Mouse (Mus musculus) limb, embryonic 10.5 days (tissue): ENCODE data around the gene Angptl7. TPM values are rescaled to one million over a fixed set of nuclear protein-coding genes. Genes with fewer than 3 reads are reported as not detected.

Experiments used
- DNase-seq: peaks from one replicate; pipeline ENCODE4 v3.0.0-alpha.2; 2017; ENCODE audit warnings: low spot score
- H3K27ac ChIP-seq: fragments of 300-500 bp; sonication (generic); 2 replicates; pipeline ENCODE4 v1.5.1; 2016; ENCODE audit warnings: mild to moderate bottlenecking
- H3K27me3 ChIP-seq: fragments of 300-500 bp; sonication (generic); 2 replicates; pipeline ENCODE4 v1.6.1; 2016; ENCODE audit warnings: low read depth, mild to moderate bottlenecking; ENCODE audit not compliant: poor library complexity, severe bottlenecking
- H3K36me3 ChIP-seq: fragments of 300-500 bp; sonication (generic); 2 replicates; pipeline ENCODE4 v1.6.1; 2016; ENCODE audit warnings: mild to moderate bottlenecking, moderate library complexity
- H3K4me1 ChIP-seq: fragments of 300-500 bp; sonication (generic); 2 replicates; pipeline ENCODE4 v1.6.1; 2016
- H3K4me3 ChIP-seq: fragments of 300-500 bp; sonication (generic); 2 replicates; pipeline ENCODE4 v1.5.1; 2016; ENCODE audit warnings: mild to moderate bottlenecking, moderate library complexity
- H3K9me3 ChIP-seq: fragments of 300-500 bp; sonication (generic); replicated peaks from 2 replicates; pipeline ENCODE4 v1.6.1; 2016; ENCODE audit warnings: mild to moderate bottlenecking
- WGBS: fragments of 180-500 bp; shearing (Covaris S2); methylation state at CpG from one replicate; pipeline ENCODE4 v1.1.7; 2016; 5-methylcytosine and 5-hydroxymethylcytosine counted together
- polyA plus RNA-seq: library from polyadenylated mRNA; unstranded; fragments of >200 nt; fragmentation: Nextera tagmentation; extraction: Ambion mirVana; gene quantifications from 2 replicates; pipeline ENCODE4 v1.2.1, GENCODE M21; 2016

Angptl7 gene
- polyA plus RNA-seq, 1 experiment from 2014 or later, result 0.23 TPM

DNA sequence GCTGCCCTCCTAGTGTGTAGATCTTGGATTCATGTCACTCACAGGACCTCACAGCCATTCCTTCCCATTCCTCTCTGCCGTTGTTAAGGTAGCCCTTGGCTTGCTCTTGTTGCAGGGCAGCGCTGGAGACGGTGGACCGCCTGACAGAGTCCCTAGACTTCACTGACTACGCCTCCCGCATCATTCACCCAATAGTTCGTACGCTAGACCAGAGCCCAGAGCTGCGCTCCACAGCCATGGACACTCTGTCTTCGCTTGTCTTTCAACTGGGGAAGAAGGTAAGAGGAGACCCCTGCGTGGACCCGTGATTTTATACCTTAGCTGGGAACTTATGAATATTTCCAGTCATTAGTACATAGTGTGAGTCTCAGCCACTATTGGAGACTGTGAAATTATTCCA is 15.7 kb downstream of the Angptl7 start:
- Histone ChIP-seq H3K9me3 (no peaks in the 10 kb centered on the region), H3K27me3 (no peaks in the 10 kb centered on the region), H3K4me3 (no peak overlapping the region), H3K4me1 (peaks cover 20% of the 10 kb centered on the region; the same call in 1 of the 2 replicates), H3K36me3 (peaks cover 98% of the 10 kb centered on the region), H3K27ac (no peak overlapping the region)
- DNase-seq, result no peak
- WGBS, result 94% methylated on average over 12 of the region's 12 CpGs

DNA sequence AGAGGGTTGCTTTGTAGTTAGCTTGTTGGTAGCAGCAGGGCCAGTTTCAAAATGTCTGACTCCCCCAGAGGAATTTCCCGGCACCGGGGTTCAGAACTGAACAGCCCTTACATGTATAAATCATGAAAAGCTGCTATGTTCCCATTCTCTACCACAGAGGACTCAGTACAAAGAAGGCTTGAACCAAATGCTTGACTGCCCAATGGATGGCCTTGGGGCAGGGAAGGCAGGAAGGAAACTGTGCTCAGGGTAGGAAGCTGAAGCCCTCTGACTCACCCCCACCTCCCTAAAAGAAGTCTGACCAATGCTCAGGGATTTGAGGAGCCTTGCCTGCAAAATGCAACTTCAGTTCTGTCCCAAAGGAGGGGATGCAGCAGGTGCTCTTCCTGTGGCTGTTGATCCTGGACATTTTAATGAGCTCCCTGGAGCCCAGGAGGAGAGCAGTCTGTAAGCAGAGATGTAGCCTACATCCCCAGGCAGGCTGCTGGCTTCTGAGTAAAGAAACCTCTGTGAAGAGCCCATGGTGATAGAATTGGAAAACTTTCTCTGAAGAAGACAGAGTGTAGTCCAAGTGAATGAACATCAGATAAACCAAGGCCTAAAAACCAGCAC is 18.6 kb downstream of the Angptl7 start:
- H3K4me3 ChIP-seq, result no peak overlapping the region
- peaks cover 15% of the 10 kb centered on the region; the same call in 1 of the 2 replicates for H3K4me1 ChIP-seq
- no peak for DNase-seq
- H3K9me3 ChIP-seq, result no peaks in the 10 kb centered on the region
- no peaks in the 10 kb centered on the region for H3K27me3 ChIP-seq
- 97% methylated on average over 2 of the region's 2 CpGs for WGBS
- peaks cover 98% of the 10 kb centered on the region for H3K36me3 ChIP-seq
- H3K27ac ChIP-seq, result no peak overlapping the region

DNA sequence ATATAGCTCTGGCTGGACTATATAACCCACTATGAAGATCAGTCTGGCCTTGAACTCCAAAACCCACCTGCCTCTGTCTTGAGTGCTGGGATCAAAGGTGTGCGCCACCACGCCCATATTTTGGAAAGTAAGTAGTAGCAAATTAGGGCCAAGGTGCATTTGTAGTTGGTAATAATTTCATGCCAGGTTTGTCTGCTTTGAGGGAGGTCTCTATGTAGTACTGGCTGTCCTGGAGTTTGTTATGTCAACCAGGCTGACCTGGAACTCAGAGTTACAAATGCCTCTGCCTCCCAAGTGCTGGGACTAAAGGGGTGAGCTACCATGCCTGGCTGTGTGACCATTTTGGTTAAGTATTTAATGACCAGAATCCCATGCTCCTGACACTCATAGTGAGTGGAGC is 20.0 kb downstream of the Angptl7 start:
- H3K27me3 ChIP-seq, result no peaks in the 10 kb centered on the region
- peaks cover 98% of the 10 kb centered on the region for H3K36me3 ChIP-seq
- no peak for DNase-seq
- 98% methylated on average over 2 of the region's 2 CpGs for WGBS
- H3K4me3 ChIP-seq, result no peak overlapping the region
- H3K4me1 ChIP-seq, result peaks cover 3% of the 10 kb centered on the region; the same call in 1 of the 2 replicates
- no peaks in the 10 kb centered on the region for H3K9me3 ChIP-seq
- no peak overlapping the region for H3K27ac ChIP-seq

DNA sequence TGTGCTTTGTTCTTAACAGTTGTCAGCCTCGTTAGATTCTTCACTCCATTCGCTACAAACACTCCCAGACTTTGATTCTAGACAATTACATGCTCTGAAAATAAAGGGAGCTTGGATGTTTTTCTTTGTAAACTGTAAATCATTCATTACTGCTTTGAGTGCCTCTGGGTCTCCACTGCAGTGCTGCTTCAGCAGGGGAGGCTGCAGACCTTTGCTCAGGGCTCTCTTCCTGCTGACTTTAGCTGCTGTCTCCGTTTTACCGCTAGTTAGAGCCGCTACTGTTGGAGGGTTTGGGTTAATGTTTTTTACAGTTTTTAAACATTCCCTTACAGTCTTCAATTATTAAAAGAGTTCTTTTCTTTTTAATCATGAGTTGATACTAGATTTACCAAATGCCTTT is 26.8 kb downstream of the Angptl7 start:
- Histone ChIP-seq H3K27me3 (no peaks in the 10 kb centered on the region), H3K36me3 (peaks cover 97% of the 10 kb centered on the region), H3K4me1 (peaks cover 34% of the 10 kb centered on the region), H3K4me3 (no peak overlapping the region), H3K9me3 (no peaks in the 10 kb centered on the region), H3K27ac (no peak overlapping the region)
- WGBS, result 88% methylated on average over 5 of the region's 5 CpGs
- no peak for DNase-seq

DNA sequence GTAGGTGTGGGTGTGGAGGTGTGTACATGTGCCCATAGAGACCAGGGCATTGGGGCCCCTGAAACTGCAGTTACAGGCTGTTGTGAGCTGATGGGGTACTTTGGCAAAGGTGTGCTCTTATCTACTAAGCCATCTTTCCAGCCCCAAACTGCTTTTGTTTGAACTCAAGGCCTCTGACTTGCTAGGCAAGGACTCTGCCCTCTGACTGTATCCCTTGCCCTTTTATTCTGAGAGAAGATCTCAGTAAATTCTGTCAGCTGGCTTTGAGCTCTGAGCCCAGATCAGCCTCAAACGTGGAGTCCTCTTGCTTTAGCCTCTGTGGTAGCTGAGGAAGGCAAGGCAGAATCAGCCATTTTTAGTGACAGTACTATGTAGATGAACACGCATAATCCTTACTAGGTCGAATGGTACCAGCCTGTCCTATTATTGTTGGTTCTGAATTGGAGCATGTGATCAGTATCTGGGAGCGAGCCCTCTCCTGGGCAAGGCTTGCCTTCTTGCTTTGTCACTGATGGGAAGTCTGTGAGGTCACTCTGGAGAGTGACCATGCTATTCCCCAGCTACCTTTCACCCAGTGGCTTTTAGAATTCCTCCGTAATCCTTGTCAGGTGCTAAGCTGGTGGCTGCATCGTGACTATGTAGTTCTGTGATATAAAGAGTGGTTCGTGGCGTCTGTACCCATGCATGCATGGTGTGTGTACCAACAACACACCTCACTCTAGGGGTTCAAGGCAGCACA is 27.7 kb downstream of the Angptl7 start:
- WGBS, result 91% methylated on average over 8 of the region's 8 CpGs

DNA sequence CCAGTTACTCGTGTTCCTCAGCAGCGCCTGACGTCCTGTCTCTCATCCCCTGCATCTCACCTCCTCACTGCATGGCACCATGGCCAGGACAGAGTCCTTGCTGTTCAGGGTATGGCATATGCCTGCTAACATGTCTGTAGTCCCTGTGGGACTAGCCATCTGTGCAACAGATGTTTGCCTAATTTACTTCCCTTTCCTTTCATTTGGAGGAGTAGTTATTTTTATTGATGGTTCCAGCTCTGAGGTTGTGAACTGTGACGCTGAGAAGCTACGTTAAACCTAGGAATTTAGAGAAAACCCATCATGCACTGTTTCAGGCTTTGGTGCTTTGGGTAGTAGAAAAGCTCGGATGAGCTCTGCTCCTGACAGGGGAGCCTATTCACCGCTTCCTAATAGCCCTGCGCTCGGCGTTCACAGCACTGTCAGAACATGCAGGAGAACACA is 28.9 kb downstream of the Angptl7 start:
- peak; percentile 61 for DNase-seq
- Histone ChIP-seq H3K27ac (peak overlapping the region; percentile 83), H3K9me3 (no peaks in the 10 kb centered on the region)

More for the DNA sequence above, 27.7 kb downstream of the Angptl7 start:
- DNase-seq, result no peak
- H3K4me3 ChIP-seq, result no peak overlapping the region
- H3K9me3 ChIP-seq, result no peaks in the 10 kb centered on the region
- no peaks in the 10 kb centered on the region for H3K27me3 ChIP-seq
- peaks cover 99% of the 10 kb centered on the region for H3K36me3 ChIP-seq
- peak overlapping the region; percentile 83 for H3K27ac ChIP-seq
- peaks cover 34% of the 10 kb centered on the region for H3K4me1 ChIP-seq

DNA sequence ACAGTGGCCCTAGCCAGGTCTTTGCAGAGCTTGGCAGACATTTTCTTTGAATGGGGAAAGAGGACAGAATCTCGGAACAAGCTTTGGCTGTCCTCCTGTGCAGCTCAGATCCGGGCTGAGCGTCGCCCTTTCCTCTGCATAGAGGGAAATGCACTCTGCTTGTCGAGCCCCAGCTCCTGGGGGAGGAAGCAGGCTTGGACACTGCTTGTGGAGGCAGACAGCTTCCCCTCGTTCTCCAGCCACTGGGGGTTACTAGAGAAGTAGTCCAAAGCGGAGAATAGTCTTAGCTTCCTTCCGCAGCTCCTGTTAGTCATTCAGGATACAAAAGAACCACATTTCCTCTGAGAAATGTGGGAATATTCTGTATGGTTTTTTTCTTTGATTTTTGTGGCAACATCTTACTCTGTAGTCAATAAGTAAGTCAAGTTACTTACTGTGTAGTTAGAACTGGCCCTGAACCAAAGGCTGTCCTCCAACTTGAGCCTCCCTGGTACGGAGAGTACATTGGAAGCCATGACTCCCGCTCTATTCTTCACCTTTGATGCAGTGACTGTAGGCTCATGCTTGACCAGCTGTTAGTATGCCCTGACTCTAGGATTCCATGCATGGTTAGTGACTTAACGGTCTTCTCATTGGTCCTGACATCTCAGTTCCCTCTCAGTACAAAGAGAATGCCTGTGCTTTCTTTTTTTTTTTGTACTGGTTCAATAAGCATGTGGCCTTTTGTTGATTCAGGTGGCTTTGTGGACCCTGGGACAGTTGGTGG is 30.6 kb downstream of the Angptl7 start:
- Histone ChIP-seq H3K4me3 (no peak overlapping the region), H3K4me1 (peaks cover 34% of the 10 kb centered on the region), H3K9me3 (no peaks in the 10 kb centered on the region), H3K27me3 (no peaks in the 10 kb centered on the region), H3K27ac (peak overlapping the region; percentile 83; the same call in 1 of the 2 replicates), H3K36me3 (peaks cover 98% of the 10 kb centered on the region)
- DNase-seq, result no peak
- 96% methylated on average over 11 of the region's 11 CpGs for WGBS

More for the DNA sequence above, 28.9 kb downstream of the Angptl7 start:
- Histone ChIP-seq H3K27me3 (no peaks in the 10 kb centered on the region), H3K36me3 (peaks cover 98% of the 10 kb centered on the region), H3K4me3 (no peak overlapping the region), H3K4me1 (peaks cover 34% of the 10 kb centered on the region)
- 39% methylated on average over 10 of the region's 10 CpGs for WGBS

DNA sequence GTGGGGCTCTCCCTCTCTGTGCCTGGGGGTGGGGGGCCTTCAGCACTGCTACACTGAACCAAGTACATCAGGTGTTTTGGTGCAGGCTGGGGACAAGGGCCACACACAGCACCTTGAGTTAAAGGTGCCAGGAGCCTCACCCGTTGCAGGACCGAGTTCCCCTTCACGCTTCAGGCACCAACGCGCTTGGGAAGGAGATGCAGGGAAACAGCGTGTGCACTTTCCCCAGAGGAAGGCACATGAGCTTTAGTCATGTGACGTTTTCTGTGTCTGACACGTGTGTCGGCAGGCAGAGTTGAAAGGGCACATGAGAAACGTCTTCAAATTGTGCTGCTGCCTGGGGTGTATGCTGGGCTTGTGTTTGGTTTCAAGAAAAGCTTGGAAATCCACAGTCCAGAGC is 31.9 kb downstream of the Angptl7 start:
- WGBS, result 91% methylated on average over 10 of the region's 10 CpGs

DNA sequence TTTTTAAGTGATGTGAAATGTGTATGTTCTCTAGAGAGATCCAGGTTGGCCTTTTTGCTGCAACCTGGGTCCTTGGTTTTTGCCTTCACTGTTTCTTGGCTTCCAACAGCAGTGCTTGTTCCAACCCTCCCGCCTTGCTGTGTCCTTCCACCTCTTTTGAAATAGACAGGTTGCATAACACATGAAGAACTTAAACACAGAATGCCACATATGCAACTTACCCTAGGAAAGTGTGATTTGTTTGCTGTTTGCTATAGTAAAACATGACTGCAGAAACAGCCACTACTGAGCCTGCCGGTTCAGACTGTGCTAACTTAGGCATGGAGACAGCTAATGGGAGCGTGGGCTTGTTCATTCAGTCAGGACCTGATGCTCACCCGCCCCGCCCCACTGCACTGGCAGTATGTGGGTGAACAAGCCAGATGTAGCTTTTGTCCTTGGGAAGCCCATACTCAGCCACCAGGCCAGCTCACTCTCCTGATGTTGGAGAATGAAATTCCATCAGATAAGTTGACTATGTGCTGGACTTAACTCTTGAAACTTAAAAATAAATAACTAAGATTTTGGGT is 33.7 kb downstream of the Angptl7 start:
- Histone ChIP-seq H3K27ac (no peak overlapping the region), H3K4me3 (no peak overlapping the region), H3K4me1 (peaks cover 17% of the 10 kb centered on the region), H3K27me3 (no peaks in the 10 kb centered on the region), H3K9me3 (no peaks in the 10 kb centered on the region), H3K36me3 (peaks cover 98% of the 10 kb centered on the region)
- no peak for DNase-seq
- WGBS, result 96% methylated on average over 5 of the region's 5 CpGs

More for the DNA sequence above, 31.9 kb downstream of the Angptl7 start:
- H3K27me3 ChIP-seq, result no peaks in the 10 kb centered on the region
- no peaks in the 10 kb centered on the region for H3K9me3 ChIP-seq
- peaks cover 98% of the 10 kb centered on the region for H3K36me3 ChIP-seq
- peaks cover 33% of the 10 kb centered on the region for H3K4me1 ChIP-seq
- no peak overlapping the region for H3K27ac ChIP-seq
- no peak overlapping the region for H3K4me3 ChIP-seq
- no peak for DNase-seq

DNA sequence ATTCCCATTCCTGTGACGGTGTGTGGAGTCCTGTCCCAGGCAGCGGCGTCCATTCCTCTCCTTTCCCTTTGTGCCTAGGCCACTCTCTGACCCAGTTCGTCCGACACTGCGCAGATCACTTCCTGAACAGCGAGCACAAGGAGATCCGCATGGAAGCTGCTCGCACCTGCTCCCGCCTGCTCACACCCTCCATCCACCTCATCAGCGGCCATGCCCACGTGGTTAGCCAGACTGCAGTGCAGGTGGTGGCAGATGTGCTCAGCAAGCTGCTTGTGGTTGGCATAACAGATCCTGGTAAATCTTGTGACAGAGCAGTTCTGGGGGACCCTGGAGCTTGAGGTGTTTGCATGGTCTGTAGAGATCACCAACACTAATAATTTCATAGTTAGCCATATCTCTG is 35.4 kb downstream of the Angptl7 start:
- H3K4me1 ChIP-seq, result no peaks in the 10 kb centered on the region
- H3K27ac ChIP-seq, result no peak overlapping the region
- no peak overlapping the region for H3K4me3 ChIP-seq
- 96% methylated on average over 12 of the region's 12 CpGs for WGBS
- H3K27me3 ChIP-seq, result no peaks in the 10 kb centered on the region
- DNase-seq, result no peak
- H3K9me3 ChIP-seq, result no peaks in the 10 kb centered on the region
- peaks cover 99% of the 10 kb centered on the region for H3K36me3 ChIP-seq

DNA sequence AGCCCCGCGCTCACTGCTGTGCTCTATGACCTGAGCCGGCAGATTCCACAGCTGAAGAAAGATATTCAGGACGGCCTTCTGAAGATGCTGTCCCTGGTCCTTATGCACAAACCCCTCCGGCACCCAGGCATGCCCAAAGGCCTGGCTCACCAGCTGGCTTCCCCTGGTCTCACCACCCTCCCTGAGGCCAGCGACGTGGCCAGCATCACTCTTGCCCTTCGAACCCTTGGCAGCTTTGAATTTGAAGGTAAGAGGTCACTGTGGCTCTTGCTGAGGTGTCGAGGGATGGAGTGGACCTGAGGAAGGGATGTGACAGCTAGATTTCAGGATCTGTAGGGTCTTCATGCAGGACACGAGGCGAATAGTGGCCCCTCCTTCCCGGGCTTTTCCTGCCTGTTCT is 36.0 kb downstream of the Angptl7 start:
- Histone ChIP-seq H3K36me3 (peaks cover 99% of the 10 kb centered on the region), H3K4me3 (no peak overlapping the region), H3K27me3 (no peaks in the 10 kb centered on the region), H3K9me3 (no peaks in the 10 kb centered on the region), H3K4me1 (no peaks in the 10 kb centered on the region), H3K27ac (no peak overlapping the region)
- WGBS, result 90% methylated on average over 12 of the region's 12 CpGs
- DNase-seq, result no peak

DNA sequence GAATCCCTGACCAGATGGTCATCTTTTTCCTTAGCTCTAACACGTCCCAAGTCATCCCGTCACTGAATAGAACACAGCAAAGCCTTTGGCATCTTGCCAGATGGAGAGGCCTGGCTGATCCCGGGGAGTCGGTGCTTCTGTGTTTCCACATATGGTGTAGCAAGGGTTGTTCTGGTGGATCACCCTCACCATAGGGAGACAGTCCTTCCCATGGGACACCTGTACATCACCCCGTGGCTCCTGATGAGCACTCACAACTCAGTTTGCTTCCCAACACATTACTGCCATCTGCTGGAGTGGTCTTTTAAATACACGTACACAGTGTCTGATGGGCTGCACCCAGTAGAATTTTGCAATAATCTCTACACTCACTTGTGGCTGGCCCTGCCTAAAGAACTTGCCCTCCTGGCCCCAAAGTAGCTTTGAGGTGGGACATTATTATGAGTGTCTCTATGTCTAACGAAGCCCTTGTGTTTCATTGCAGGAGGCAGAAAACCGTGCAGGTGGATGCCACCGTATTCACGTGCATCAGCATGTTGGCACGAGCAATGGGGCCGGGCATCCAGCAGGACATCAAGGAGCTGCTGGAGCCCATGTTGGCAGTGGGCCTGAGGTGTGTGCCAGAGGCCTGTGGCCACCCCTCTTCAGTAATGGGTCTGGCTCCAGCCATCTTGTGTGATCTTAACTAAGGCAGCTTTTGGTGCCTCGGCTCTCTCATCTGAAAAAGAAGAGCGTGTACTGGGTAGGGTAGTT is 36.9 kb downstream of the Angptl7 start:
- Histone ChIP-seq H3K4me1 (no peaks in the 10 kb centered on the region), H3K36me3 (peaks cover 99% of the 10 kb centered on the region), H3K27me3 (no peaks in the 10 kb centered on the region), H3K9me3 (no peaks in the 10 kb centered on the region), H3K4me3 (no peak overlapping the region), H3K27ac (no peak overlapping the region)
- WGBS, result 91% methylated on average over 14 of the region's 14 CpGs
- no peak for DNase-seq
